Mouse (Mus musculus) mouse embryonic stem cell (cell line): ENCODE results near the gene Plagl1.

Experiments
- in situ Hi-C, 2 experiments: fragments of 300-500 bp; cut with MboI; formaldehyde crosslinking; loops; 1 replicate in 1 of 2; 3 replicates in 1 of 2; pipeline ENCODE4 v1.14.3; 2019 to 2020; ENCODE audit warnings: low sequenced_read_pairs in 2 of 2, low pct_unique_long_range_greater_than_20kb in 1 of 2, mixed read lengths in 1 of 2; ENCODE audit not compliant: unreplicated experiment in 1 of 2

Plagl1 gene

DNA sequence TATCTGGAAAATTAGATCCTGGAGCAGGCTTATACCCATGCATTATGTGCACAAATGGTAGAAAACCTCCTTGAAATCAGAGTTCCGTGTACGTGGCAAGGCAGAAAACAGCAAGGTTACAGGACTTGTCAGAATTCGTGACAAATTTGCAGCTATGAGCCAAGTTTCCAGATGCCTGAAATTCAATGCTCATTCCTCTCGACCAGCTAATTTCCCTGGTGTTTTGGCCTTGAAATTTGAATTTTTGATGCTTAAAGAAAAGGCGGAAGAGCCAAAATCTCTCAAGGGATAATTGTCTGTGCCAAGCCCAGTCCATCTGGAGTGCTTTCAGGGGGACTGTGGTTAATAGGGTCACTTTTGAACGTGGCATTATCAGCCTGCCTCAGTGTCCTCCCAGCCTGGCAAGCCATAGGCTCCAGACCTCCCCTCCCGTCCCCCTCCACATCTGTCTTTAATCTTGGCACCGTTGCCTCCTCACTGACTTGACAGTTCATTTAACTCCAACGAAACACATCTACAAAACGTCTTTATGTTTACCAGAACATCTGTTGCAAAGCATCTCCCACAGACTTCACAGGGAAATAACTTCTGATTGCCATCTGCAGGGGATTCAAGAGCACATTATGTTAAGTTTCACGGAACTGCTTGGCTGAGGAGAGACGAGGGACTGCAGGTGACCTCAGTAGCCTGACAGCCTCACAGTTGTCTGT lies 110.6 kb downstream of the Plagl1 start:
- in situ Hi-C loops: no loop called here

DNA sequence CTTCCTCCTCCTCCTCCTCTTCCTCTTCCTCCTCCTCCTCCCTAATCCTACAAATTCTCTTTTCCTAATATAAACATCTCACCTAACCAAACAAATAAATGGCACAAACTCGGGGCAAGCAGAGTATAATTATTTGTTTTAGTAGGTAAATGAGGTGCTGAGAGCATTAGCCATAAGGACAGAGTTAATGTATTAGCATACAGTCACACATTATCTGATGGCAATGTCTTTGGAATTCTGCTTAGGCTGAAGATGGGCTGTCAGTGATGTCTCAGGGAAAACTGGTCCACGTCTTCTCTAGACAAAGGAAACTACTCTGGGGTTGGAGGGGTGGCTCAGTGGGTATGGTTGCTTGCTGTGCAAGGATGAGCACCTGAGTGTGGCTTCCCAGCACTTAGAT lies 111.2 kb downstream of the Plagl1 start:
- in situ Hi-C loops: no loop called here

DNA sequence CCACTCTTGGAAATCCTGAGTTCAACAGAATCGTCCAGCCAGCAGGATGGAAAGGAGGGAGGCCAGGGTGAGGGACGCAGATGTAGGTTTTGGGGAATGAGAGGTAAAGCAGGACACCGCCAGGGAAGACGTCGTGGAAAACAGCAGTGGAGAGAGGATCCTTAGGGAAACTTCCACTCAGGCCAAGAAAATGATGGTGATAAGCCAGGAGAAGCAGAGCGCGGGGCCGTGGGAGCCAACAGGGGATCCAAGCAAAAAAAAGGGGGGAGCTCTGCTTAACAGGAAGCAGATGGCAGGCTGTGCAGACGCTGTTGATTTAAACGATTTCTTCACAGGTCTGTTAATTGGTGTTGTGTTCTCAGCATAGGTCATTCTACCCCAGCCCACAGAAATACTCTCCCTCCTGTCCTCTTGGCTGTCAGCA lies 112.5 kb downstream of the Plagl1 start:
- in situ Hi-C loops: no loop called here

DNA sequence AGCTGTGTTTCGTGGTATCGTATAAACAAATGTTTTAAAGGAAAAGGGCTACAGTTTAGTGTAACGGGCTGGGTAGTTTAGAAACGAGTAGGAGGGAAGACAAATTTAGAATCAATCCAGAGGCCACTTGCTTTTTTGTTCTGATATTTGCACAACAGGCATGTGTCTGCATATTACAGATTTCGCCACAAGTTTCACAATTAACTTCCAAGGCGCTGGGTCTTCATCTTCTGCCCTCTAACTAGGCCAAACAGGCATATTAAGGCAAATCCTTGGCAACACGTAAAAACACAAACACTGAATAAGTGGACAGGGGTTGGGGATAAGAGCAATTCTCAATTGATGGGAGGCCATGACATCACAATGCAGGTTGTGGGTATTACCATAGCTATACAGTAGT lies 115.6 kb downstream of the Plagl1 start:
- in situ Hi-C loops: no loop called here

DNA sequence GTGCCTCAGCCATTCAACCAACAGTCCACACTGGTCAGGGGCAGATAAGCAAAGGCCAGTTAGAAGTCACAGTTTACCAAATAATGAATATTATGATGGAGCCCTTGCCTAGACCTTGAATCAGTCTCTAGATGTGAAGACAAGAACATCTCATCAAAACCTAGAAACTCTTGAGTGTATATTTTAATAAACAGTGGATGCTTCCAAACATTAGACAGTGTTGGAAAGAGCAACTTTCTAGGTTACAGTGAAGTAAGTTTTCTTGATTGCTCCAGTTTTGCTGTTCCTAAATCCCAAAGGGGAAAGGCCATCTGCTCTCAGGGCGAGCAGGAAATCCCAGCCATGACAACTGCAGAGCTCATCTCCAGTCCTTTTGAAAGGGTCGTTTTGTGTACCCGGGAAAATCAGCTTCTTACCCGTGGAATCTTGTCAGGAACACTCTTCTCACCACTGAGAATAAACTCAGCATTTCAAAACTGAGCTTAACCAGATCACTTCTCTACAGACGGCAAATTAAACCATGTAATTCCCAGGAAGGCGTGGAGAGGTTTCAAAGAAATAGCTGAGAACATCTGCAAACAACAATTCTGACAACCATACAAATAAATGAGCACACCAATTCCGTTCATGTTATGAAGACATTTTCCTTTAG lies 117.8 kb downstream of the Plagl1 start, which contains the start of gene Zc2hc1b:
Zc2hc1b (minus strand) TSS at position 51 of the 652 bp plus-strand sequence.
- in situ Hi-C loops: no loop called here

DNA sequence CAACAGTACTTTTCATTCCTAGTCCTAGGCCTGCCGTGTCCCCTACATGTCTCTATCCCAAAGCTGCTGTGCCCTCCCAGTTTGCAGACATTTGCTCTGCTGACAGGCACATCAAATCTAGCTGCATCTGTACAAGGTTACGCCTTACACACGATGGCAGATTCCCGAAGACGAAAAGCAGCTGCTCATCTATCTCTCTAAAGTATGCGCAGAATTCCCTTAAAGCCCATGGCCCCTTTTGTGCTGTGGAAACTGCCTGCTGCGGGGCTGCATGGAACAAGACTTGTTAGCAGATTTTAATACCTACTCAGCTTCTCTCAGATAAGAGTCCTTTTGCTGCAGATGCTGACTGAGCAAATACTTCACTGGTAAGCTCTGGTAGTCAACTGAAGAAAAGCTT lies 119.9 kb downstream of the Plagl1 start:
- in situ Hi-C loops: no loop called here
